Mouse (Mus musculus) T-helper 2 cell (primary cell): Measurements from ENCODE around the gene Bcl11a.

Experiments
- in situ Hi-C: fragments of 300-600 bp; cut with MboI, MseI; formaldehyde crosslinking; loops from one replicate; pipeline ENCODE4 v1.15.1; 2025; ENCODE audit warnings: high pct_unique_total_duplicates

Gene Bcl11a

DNA sequence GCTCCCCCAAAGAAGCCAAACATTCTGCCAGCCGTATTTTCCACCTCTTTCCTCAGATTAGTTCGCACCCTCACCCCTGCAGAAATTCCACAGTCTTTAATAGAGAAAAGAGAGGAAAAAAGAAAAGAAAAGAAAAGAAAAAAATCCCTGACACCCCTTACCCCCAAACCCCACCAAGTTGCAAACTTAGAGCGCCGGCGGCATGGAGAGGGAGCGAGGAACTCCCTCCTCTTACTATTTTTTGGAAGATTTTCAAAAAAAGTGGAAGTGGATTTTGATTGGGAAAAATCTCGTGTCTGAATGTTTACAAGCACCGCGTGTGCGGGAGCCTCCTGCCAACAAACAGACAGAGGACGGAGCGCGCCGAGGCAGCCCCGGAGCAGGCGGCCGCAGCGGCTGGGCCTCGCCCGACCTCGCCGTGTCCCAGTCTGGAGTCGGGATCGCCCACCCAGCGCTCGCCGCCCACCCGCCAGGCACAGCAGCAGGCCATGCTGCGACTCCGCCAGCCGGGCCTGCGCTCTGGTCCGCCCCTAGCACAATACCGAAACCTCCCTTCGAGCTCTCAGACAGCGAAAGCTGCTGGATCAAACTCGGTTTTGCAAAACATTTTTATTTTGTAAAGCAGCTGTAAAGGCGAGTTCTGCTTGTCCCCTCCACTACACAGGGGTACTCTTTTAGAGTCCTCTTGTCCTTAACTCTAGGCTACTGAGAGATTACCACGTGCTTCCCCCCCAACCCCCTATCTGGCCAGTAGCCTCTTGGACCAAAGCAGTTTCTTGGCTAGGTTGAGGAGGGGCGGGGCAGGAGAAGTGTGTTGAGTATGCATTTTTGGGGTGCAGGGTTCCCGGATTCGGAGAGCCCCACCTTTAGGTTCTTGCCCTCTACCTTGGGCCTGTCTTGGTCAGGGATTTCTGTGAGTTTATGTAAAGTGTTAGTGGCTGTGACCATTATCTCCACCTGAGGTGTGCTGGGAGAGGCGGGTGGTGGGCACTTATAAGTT lies 1.8 kb downstream of the Bcl11a start:
- in situ Hi-C loops, result no loop called here

DNA sequence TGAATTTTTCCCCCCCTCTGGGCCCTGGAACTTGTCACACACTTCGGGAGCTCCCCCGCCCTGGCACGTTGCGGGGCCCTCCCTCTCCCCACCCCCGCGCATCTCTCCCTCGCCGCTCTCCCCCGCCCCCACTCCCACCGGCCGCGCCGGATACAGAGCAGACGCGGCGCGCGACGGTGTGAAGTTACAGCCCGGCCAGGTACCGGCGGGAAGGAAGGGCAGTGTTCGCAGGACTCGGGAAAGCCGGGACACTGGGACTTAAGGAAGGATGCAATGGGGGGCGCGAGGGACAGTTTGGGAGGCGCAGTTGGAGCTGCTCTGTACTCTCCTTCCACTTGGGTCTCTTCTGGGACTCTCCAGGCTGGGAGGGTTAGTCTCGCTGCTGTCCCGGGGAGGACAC lies 2.7 kb downstream of the Bcl11a start:
- in situ Hi-C loops, result no loop called here

DNA sequence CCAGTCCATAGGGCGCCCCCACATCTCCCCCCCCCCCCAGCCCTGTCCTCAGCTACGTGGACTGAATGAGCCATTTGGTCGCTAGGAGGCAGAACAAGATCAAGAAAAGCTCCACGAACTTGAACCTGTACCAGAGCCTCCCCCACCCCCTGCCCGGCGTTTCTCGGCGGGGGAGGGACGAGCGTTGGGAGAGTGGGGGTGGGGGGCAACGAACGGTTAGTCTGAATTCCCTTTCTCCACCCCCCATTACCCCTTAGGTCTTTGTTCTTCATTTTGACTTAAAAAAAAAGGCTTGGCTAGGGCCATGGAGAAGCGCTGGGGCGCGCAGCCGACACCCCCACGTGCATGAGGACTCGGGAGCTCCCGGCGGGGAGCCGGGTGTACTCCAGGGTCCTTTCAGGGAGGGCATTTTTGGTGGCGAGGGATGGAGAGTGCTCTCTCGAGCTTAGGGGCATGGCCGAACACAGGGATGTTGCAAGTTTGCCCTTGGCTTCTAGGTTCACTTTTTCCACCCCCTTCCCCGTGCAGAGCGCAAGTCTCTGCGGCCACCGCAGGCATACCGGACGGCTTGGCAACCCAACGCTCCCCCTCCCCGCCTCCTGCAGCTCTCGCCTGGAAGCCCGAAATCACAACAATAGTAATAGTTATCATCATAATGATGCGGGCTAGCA lies 3.3 kb downstream of the Bcl11a start:
- in situ Hi-C loops, result no loop called here

DNA sequence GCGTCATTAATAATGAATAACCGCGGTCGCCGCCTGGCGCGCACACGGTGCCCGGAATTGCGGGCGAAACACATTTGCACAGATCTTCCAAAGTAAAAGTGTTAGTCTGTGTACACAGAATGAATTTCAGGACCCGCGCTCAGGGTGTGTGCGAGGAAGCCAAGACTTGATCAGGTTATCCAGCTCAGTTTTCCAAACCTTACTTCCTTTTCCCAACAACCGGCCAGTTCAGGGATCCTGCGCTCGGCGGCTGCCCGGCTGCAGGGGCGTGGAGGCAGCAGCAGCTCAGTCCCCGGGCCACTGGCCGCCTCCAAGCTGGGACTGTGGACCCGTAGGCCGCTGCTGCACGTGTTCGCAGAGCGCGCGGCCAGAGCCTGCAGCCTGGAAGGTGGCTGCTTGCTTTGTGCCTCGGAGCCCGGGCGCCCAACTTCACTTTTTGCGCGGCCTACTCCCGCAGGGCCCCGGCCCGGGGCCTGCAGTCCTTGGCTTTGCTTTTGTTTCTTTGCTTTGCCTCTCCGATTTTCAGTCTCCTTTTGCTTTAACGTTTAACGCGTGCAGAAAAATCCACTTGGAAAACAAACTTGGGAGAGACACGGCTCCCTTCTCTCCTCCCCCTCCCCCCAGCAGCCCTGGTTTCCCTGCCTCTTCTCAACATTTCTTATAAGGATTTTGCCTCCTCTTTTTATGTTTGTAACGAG lies 4.0 kb downstream of the Bcl11a start:
- in situ Hi-C loops, result no loop called here

DNA sequence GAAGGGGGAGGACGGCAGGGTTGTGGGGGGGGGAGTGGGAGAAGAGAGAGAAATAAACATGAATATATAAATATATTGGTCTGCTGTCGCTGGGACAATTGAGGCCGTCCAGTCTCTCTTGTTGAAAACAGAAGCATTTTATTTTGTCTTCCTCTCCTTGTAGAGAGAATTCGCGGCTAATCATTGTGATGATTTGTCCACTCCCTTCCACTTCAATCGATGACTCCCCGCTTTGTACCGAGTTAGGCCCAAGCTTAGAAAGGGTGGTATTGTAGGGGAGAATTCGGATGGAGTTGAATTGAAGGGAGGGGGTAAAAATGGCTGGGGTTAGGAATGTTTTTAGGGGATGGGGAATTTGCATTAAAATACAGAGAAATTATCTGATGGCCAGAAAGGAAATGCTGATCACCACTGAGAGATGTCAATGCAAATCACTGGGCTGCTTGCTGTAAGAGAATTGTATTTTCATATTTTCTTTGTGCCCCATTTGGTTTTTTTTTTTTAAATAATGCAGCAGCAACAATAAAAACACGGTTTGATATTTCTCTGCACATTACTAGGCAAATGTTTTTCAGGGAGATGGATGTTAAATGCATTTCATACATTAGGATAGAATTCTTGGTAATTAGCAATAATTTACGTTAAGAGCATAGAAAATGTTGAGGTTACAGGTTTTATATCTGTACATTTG lies 4.7 kb downstream of the Bcl11a start:
- in situ Hi-C loops, result no loop called here

DNA sequence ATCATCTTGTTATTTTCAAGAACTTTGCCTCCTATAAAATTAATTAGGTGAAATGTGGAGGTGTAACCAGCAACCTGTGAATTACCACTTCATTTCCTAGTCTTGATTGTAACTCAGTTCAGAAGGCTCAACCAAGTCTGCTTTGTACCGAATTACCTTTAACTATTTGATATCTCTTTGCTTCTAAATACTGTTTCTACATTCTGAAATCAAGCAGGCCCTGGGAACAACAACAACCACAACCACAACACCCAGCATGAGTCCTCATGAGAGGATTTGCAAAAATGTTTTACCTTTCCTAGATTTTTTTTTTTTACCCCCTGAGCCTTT lies 5.2 kb downstream of the Bcl11a start:
- in situ Hi-C loops, result no loop called here

DNA sequence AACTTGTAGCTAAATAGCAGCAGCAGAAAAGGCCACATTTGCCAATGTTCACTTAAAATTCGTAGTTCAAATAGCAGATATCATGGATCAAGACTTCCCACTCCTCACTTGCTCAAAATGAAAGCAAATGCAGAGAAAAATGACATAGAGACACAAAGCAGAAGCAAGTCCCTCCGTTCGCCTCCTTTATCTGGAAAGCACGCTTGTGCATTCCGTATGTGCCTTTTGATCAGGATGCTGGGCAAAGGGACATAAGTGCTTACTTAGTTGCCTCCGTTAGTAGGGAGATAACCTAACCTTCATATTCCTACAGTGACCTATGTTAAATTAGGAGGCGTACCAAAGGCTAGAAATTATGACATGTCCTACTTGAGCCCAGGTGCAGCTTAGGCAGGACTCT lies 5.6 kb downstream of the Bcl11a start:
- in situ Hi-C loops, result no loop called here

DNA sequence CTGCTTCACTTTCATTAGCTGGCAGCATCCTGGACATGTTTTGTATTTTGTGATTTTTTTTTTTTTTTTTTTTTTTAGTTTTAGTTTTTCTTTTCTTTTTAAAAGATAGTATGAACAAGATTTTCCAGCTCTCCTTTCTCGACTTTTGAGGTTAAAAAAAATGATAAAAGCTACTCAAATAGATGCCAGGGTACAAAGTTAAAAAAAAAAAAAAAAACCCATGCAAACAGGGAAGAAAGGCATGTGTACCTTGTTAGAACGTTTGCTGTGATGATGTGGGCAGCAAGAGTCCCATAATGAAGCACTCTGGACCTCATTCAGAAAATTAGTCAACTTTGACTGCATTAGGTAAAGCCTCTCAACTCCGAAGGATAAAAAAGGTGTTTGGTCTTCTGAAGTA lies 6.2 kb downstream of the Bcl11a start:
- in situ Hi-C loops, result no loop called here

DNA sequence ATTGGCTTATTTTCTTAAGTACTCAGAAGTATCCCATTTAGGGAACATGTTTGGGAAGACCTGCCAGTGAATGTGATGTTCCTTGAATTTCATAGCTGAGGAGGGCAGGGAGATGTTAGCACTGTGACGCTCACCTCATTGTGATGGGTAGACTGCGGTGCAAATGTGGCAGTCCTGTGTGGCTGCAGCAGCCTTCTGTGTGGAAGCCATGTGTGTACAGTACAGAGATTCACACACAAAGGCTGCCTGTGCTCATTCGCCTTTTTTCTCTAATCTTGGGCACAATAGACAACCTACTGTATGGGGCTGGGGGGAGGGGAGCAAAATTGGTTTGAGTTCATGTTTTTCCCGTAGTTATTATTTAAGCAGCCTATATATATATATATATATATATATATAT lies 6.7 kb downstream of the Bcl11a start:
- in situ Hi-C loops, result no loop called here

DNA sequence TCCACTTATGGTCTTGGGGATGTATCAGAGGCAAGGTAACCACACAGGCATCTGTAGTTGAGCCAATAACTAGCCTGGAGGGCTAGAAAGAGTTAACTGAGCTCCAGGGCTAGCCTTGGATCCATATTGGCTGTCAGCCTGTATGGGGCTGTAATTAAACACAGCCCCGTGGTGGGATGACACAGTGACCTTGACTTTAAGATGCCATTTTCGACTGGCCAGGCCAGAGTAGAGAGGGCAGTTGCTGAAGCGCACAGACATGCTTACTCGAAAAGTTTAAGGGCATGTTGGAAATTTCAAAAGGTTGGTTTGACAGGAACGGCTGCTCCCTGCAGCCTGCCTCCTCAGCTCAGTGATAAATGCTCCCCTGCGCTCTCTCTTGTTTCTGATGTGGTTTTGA lies 8.1 kb downstream of the Bcl11a start:
- in situ Hi-C loops, result no loop called here

DNA sequence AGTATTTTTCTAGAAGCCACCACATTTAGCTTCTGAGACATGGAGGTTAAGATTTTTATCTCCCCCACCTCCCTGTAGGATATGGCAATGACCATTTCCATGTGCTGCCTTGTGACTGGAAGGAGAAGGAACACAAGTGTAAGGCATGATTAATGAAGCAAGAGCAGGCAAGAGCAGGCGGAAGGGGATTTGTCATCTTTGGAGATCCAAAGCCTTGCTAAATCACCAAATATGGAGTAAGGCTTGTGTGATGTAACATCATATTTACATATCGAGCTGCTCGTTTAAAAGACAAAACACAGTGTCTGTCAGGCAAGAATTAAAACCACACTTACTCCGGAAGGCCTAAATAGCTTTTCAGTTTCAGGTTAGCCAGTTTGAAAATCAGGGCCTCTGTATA lies 9.2 kb downstream of the Bcl11a start:
- in situ Hi-C loops, result no loop called here

DNA sequence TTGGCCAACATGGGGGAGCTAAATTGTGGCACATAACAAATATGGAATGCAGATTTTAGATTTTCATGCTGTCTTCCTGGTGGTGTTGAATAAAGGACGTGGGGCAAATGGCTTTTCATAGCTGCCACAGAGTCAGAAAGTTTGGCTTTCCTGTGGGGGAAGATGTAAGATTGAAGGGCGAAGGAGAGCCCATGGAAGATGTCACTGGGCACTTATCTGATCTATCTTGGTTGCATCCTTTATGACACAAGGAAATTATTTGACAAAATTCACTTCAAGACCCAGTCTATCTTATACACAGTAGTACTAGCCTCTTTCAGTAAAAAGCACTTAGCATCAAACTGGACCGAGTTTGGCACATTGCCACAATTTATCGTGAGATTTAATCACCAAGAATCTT lies 12.6 kb downstream of the Bcl11a start:
- in situ Hi-C loops, result no loop called here

DNA sequence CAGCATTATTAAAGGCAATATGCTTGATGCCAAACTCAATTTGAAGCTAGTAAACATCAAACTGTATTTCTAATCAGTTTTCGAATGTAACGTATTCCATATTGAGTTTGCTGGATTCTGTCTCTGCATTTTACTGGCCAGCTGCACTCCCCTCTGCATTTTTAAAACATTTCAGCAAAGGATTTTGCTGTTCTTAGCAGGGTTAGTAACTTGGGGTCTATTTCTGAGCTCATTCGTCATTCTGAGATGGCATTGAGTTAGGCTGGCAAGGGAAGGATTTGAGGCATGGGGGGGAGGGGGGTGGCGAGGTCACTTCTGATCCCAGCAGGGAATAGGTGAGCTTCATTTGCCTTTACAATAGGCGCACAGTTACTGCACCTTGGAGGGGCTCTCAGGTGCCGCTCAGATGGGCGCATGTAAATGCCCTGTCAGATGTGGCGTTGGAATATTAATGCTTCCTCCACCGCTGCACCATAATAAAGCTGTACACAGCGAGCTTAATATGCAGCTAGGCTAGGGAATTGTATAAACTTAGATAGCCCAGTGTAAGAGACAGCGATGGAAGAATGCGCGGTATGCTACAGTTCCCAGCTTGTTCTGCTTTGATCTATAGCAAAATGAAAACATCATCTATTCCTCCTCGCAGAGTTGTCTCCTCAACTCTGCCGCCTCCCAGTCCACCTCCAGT lies 13.7 kb downstream of the Bcl11a start:
- in situ Hi-C loops, result no loop called here

DNA sequence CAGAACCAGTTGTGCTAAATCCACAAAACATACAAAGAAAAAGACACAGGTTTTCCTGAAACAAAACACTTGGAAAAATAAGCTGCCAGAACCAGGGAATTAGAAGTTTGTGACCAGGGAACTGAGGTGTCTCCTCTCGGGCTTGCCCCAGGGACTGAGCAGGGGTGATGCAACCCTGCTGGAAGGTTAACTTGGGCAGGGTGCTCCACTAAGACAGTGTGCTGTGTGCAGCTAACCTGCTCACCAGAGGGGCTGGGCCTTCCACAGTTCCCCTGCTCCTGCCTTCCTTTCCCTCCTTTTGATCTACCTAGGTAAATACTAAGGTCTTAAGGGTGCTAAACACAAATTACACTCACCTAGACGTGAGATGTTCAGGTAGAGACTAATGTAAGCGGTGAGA lies 14.8 kb downstream of the Bcl11a start:
- in situ Hi-C loops, result no loop called here

DNA sequence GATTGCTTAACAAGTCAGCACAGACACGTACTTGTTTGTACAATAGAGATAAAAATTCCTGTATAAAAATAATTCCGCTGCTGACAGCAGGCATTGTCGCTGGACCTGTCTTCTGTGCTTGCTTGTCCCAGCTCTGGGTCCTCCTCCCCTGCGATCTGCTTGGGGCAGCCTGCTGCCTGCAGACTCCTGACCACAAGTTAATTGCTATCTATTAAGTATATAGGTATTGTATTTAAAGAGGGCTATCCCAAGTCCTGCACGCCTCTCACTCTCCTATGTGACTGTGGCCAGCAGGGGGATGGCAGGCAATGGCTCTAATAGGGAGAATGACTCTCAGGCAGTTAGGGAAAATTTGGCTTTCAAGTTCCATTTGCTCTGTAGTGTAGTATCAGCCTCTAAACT lies 16.2 kb downstream of the Bcl11a start:
- in situ Hi-C loops, result no loop called here

DNA sequence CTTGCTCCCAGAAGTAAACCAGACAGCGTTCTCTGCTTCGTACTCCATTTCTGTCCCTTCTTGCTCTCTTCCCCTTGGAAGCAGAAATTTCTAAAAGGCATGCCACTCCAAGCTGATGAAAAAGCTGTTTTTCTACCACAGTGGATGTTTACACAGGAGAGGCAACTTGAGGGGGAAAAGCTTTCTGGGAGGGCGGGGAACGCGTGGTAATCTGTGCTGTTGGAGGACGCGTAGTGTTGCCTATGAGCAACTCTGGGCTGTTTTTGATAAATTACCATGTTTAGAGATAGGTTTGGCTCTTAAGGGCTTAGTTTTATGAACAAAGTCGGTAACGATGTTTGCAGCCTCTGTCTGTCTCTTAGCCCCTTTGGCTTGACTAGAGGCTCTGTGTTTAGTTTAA lies 17.4 kb downstream of the Bcl11a start:
- in situ Hi-C loops, result no loop called here

DNA sequence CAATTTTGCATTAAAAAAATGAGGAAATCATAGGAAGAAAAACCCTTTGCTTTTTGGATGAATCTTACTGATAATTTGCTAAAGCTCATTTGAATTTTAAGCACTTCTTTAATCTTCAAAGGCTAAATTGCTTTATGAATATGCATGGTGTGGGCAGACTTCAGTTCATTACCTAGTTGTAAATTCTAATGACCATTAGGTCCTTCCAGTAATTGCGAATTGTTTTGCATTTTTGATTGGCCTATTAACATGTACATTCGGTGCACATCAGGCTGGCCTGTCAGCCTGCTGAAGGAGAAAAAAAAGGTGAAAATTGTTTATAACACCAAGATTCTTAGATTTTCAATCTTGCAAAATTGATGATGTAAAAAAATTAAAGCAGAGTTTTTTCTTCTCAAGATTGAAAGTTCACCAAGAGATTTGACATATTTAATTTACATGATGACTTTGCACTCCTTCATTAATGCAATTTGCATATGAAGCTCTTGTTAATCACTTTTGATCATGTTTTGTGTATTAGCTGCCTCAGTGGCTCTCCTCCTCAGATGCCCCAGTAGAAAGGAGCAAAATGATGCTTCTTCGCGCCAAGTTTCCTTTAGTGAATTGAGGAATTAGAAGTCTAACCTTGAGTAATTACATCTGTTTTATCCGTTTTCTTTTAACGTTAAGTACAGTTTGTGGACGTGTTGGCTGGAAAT lies 17.9 kb downstream of the Bcl11a start:
- in situ Hi-C loops, result no loop called here

DNA sequence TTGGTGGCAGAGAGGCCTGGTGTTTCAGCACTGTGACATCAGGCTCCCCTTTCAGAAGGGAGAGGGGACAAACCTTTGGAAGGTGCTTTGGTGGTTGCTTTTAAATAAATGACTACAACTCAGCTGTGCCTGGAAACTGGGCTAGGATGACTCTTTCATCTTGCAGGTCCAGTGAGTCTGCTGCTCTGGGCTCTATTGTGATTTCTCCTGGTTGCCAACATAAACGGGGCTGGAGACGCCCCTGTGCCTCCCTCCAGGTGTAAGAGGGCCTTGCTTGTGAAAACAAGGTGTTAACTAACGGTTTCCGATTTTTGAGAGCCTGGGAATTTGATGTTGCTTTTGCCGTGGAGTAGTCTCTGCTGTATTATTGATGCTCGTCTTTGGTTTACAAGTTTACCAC lies 18.6 kb downstream of the Bcl11a start:
- in situ Hi-C loops, result no loop called here

DNA sequence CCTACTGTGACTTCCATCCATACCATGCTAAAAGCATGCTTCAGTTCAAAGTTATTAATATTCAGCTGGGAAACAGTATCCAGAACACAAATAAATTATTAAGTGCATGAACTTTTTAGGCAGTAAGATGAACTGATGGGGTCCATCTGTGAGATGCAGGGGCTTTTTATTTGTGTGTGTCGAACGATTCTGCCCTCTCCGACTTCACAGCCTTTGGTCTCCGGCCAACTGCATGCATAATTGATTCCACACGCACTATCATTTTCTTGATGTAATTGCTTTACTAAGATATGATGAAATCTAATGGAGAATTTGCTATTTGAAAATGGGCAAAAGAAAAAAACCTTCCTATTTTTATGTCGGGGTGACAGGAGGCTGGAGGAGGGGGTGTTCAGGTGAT lies 19.2 kb downstream of the Bcl11a start:
- in situ Hi-C loops, result no loop called here

DNA sequence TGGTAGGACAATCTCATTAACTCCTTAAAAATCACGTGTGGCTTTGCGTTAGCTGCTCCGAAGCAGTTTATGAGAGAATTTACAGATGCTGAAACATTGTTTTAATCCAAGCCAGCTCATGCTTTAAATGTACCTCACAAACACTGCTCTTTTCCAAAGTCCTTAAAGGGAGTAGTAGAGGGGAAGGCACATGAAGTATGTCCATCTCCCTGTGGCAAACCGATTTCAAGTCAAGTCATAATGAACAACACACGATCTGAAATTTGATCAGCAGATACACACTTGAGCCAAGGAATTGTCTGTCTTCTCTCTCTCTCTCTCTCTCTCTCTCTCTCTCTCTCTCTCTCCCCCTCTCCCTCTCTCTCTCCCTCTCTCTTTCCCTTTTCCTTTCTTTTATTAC lies 20.2 kb downstream of the Bcl11a start:
- in situ Hi-C loops, result no loop called here

DNA sequence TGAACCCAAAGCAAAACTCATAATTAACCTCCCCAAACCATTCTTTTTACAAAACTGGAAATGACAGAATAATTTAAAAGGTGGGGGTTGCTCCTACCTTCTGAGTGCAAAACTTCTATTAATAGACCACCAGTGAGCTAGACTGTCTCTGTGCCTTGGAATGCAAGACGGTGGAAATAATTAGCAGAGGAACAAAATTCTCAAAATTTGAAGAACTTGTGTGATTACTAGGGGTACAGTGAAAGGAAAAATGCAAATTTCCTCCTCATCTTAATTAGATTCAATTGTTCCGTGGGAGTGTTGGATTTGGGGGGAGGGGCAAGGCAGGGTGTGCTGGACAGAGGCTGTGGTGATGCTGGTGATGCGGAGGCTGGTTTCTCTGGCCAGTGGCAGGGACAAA lies 20.8 kb downstream of the Bcl11a start:
- in situ Hi-C loops, result no loop called here
